Mouse (Mus musculus): ENCODE measurements around the gene Cyp4a31.
"Not testable (repeated sequence)": the region's sequence is repeated elsewhere in the genome, so short reads cannot be mapped to it uniquely, and the experiment has no call there.

DNA sequence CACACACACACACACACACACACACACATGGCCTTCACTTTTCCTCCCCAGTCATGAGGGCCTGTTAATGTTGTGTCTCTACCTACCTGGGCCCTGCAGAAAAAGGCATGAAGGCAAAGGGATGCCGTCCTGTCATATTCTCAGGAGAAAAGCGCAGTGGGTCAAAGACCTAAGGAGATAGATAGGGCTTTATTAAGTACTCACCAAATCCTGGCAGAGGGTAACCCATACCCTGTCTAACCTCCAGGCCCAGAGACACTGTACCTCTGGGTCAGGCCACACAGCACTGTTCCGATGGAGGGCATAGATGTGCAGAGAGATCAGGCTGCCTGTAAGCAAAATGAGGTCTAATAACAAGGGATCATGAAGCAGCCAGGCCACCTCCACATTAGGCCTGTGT, 62.1 kb downstream of the Cyp4a31 start:
- TF ChIP-seq CTCF (IDR thresholded peaks at IDR 0.05; ENCODE audit: borderline replicate concordance, control insufficient read depth, extremely low read depth, insufficient read depth, low read length, poor library complexity); POLR2A (IDR thresholded peaks at IDR 0.05; ENCODE audit: control insufficient read depth, extremely low read depth, insufficient read depth, low read length, poor library complexity): not testable (repeated sequence)
